Mouse (Mus musculus) lung, adult 18-20 months (tissue): ENCODE results near the gene Dnaja2.

Experiments used
- DNase-seq, 2 experiments: peaks; one replicate each; pipeline ENCODE4 v3.0.0; 2022; ENCODE audit warnings: mixed read lengths in 2 of 2

The Dnaja2 gene

GRCm38 (mm10) chr8:85554391-85555180 lies 558 bp downstream of the Dnaja2 start:
- DNase-seq, result peak in 1 of 2 experiments; percentile 64

DNA sequence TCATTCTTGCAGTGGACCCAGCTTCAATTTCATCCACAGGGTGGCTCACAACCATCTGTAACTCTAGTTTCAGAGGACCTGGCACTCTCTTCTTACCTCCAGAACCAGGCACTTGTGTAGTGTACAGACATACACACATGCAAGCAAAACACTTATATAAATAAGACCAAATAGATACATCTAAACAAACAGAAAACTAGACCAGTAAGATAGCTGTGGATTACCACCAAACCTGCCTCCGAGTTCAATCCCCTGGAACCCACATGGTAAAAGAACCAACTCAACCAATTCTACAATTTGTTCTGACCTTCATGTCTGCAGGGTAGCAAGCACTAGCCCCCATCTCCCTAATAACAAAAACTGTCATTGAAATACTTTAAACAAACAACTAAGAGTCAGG lies 3.2 kb downstream of the Dnaja2 start:
- no peak for DNase-seq

- no peak for DNase-seq
Observed at GRCm38 (mm10) chr8:85536332-85536731, 18.8 kb downstream of the Dnaja2 start.

DNA sequence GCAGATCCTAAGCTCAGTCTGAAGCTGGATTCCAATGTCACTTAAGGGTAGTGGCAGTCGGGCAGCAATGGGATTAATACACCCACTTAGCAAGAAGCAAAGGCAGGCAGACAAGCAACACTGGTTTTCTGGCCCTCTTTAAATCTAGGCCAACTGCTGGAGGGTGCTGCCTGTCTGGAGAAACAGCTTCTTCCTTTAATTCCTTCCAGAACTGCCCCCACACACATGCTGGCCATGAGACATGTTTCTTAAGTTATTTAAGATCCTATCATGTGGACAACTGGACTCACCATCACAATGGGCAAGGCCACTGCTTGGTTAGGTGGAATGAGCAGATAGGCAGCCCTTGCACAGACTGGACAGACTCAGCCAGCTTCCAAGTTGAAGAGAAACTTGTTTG lies 21.0 kb downstream of the Dnaja2 start:
- DNase-seq, result no peak

DNA sequence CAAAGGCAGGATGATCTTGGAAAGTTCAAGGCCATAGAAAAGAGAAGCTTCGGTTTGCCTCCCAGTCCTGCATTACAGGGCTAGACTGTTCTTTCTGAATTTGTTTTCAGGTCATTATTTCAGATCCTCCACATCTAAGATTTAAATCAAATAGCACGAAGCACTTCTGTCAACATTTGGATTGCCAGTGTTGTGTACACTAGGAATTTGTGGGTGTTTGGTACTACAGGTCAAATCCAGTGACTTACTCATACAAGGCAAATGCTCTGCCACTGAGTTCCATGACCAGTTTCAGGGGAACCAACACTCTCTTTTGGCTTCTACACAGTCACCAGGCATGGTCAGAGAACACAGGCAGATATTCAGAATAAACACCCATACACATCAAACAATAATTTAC lies 21.7 kb downstream of the Dnaja2 start:
- DNase-seq, result no peak

- DNase-seq, result no peak
Observed at GRCm38 (mm10) chr8:85532843-85533242, 22.3 kb downstream of the Dnaja2 start.

DNA sequence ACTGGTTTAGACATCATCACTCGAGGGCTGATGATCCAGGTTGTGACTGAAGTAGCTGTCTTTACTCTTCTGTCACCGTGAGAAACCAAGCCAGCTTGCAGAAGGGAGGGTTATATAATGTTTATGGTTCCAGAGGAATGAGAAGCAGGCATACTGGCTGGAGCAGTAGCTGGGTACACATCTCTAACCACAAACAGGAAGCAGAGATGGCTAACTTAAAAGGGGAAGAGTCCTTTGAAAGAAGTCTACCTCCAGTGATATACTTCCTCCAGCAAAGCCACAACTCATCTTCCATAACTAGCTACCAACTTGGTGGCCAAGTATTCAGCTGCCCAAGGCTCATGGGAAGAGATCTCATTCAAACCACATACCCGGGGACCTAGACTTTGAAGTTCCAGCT lies 23.7 kb downstream of the Dnaja2 start:
- no peak for DNase-seq

GRCm38 (mm10) chr8:85530717-85531116 lies 24.4 kb downstream of the Dnaja2 start:
- DNase-seq, result no peak

- peak; percentile 20 to 41 for DNase-seq
Observed at GRCm38 (mm10) chr8:85528959-85529358, 26.2 kb downstream of the Dnaja2 start.

GRCm38 (mm10) chr8:85526105-85526504 lies 29.0 kb downstream of the Dnaja2 start:
- peak; percentile 40 to 56 for DNase-seq

DNA sequence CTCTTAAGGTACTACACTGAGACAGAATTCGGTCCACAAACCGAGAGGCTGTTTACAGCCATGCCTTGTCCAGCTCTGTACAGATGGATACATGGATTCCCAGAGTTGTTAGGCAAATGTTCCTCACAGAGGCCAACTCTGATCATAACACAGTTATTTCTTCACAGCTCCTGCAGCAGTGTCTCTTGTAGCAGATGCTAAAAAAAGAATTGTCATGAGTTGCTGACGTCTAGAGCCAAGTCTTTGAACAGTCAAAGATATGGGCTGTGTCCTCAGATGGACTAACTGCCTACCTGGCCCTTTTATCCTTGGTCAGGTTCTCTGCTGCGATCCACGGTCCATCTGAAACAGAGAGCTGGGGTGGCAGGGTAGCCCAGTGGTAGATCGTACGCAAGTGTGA lies 31.1 kb downstream of the Dnaja2 start:
- no peak for DNase-seq

DNA sequence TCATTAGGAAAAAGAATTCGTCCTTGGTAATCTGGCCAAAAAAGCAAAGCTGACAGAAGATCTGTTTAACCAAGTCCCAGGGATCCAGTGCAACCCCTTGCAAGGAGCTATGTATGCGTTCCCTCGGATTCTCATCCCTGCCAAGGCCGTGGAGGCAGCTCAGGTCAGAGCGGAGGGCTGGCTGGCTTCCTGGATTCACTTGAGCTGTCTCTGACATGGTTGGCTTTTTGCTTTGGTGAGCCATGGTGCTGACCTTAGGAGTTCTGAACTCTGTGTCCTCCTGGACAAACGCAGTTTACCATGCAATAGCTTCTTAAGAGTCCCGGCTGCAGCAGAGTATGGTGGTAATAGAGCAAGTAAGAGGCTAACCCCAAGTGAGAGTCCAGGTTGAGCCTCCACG lies 33.8 kb downstream of the Dnaja2 start:
- DNase-seq, result no peak

GRCm38 (mm10) chr8:85520586-85520985 lies 34.6 kb downstream of the Dnaja2 start:
- no peak for DNase-seq

GRCm38 (mm10) chr8:85517956-85518355 lies 37.2 kb downstream of the Dnaja2 start:
- no peak for DNase-seq

GRCm38 (mm10) chr8:85517336-85517735 lies 37.8 kb downstream of the Dnaja2 start:
- DNase-seq, result no peak

- no peak for DNase-seq
Observed at GRCm38 (mm10) chr8:85515391-85515790, 39.8 kb downstream of the Dnaja2 start.

GRCm38 (mm10) chr8:85513283-85513682 lies 41.9 kb downstream of the Dnaja2 start:
- DNase-seq, result peak in 1 of 2 experiments; percentile 38

GRCm38 (mm10) chr8:85512234-85512633 lies 42.9 kb downstream of the Dnaja2 start:
- DNase-seq, result peak; percentile 36 to 57

DNA sequence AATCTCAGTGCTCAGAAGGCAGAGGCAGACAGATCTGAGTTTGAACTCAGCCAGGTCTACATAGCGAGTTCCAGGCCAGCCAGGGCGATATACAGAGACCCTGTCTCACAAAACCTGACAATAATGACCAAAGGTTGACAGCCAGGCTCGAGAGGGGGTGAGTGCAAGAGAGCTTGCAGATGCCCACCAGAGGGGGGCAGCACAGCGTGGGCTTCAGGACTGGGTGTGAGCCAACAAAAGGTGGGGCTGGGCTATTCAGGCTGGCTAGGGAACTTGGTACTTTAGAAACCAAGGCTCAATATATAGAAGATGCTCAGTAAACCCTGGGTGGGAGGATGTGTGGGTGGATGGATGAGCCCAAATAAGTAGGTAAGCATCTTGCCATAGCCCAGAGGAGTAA lies 46.5 kb downstream of the Dnaja2 start:
- DNase-seq, result no peak

DNA sequence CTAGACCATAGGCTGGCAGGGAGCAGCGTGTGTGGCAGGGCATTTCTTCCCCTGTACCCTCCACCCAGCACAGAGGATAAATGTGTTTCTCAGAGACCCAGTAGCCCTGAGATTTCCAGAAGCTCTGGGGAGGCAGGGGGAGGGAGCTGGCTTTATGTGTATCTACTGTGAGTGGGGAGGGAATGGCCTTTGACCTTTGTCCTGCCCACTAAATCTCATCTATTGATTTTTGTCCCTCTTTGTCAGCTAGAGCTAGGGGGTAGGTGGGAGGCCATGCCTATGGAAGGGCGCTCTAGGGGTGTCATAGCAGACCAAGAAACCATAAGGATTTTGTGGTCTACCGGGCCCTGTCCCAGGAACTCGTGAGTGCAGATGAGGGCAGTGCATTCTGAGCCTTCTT lies 48.5 kb downstream of the Dnaja2 start:
- DNase-seq, result no peak

DNA sequence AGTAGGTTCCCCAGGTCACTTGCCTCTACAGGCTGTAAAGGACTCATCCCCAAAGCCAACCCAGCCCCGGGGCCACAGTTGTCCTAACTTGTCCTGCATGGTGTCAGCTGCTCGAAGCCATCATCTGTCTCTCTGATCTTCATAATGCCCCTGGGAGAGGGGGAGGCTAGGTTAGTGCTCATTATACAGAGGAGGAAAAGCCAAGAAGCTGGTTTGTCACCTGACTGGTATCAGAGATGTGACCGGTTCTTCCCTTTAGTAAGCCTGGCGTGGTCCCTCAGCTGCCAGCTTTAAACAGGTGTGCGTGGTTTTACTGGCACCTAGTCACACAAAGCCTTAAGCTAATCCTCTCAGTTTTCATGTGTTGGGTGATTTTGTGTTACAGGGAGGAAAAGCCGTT lies 50.4 kb downstream of the Dnaja2 start:
- DNase-seq, result no peak

DNA sequence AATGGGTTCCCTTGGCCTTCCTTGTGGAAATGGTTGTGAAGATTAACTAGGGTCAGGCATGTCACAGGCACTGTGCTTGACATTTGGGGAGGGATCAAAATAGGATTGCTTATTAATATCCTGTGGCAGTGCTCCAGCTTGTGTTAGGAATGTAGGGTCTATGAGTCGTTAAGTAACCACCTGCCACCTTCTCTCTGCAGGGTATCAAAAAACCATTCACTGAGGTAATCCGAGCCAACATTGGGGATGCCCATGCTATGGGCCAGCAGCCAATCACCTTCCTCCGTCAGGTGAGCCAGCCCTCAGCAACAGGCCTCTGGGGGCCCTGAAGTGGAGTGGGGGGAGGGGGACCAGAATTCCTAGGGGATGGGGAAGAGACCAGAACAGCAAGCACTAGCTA lies 52.1 kb downstream of the Dnaja2 start:
- DNase-seq, result no peak

DNA sequence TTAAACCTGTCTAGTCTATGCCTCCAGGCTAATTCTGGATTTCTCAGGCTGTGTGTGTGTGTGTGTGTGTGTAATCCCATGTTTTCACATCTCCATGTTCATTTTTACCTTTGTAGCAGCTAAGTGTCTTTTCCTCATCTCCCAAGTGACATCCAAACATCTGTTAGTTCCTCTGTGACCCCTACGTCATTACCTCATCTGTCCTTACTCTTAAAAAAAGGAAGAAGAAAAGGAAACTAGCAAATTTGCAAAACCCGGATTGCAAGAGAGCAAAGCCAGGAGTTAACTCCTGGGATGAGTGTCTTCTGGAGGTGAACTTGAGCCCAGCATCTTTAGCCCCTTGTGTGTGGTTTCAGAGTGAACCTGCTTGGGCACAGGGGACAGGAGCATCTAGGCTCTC lies 52.8 kb downstream of the Dnaja2 start:
- DNase-seq, result no peak

DNA sequence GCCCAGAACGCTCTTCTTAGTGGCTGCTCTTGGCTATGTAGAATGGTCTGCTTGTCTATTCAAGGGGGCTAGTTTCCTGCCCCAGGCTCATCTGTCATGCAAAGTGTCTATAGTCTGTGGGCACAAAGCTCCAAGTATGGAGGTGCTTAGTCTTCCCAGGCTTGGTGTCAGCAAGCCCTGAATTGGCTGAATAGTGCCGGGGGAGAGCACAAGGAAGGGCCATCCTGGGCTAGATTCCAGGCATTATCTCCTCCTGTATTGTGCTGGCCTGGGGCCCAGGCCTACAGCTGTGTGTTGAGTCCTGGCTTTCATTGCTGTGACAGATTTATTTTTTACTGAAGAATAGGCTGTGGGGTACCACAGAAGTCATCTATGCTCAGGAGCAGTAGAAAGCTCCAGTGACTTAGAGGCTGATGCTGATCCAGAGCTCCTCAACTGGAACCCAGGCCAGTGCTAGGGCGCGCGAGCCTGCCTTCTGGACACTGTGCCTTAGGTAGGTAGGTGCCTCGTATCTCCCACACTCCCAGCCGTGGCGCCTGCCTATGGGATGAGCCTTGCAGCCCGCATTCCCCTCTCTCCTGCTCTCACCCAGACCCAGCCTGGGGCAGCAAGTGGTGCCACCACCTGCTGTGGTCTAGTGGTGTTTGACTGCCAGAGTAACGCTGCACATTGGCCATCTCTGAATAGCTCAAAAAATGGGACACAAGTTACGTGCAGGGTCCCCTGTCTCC lies 54.0 kb downstream of the Dnaja2 start:
- DNase-seq, result no peak
